Mouse (Mus musculus) hematopoietic multipotent progenitor cell, adult 10-12 weeks (in vitro differentiated cells): ENCODE data around the gene Olfr812. TPM values are rescaled to one million over a fixed set of nuclear protein-coding genes. Genes with fewer than 3 reads are reported as not detected.

Source experiments
- polyA plus RNA-seq: library from polyadenylated mRNA; stranded (reverse); fragments of >175 nt; gene quantifications from 2 replicates; pipeline ENCODE4 v1.2.3, GENCODE M21; 2012; ENCODE audit warnings: low replicate concordance

Olfr812 gene
- not detected in 2 replicates for polyA plus RNA-seq

GRCm38 (mm10) chr10:129845994-129846393 is at the start of gene Olfr812:
TSS of gene Olfr812 (minus strand) at chr10:129846094.

GRCm38 (mm10) chr10:129879751-129880150 is 33.9 kb upstream of the Olfr812 start, which contains the start of gene Olfr814:
TSS of gene Olfr814 (minus strand) at chr10:129879851.

GRCm38 (mm10) chr10:129855067-129855466 is 9.2 kb upstream of the Olfr812 start, which contains the start of gene Olfr813:
TSS of gene Olfr813 (plus strand) at chr10:129855367.

GRCm38 (mm10) chr10:129804296-129804695 is 41.6 kb downstream of the Olfr812 start, which contains the start of gene Olfr811:
TSS of gene Olfr811 (minus strand) at chr10:129804396.

GRCm38 (mm10) chr10:129794817-129795216 is 51.1 kb downstream of the Olfr812 start, which contains the start of gene Olfr810:
TSS of gene Olfr810 (minus strand) at chr10:129794917.

Other genes with a start within 250 kb of the Olfr812 start
- not detected in 2 replicates for gene Olfr796, start 233.5 kb downstream of the Olfr812 start, polyA plus RNA-seq
- gene Olfr798, start 218.2 kb downstream of the Olfr812 start, polyA plus RNA-seq: not detected in 2 replicates
- gene Olfr799, start 208.6 kb downstream of the Olfr812 start, polyA plus RNA-seq: not detected in 2 replicates
- gene Olfr800, start 188.4 kb downstream of the Olfr812 start, polyA plus RNA-seq: not detected in 2 replicates
- not detected in 2 replicates for gene Olfr801, start 172.2 kb downstream of the Olfr812 start, polyA plus RNA-seq
- 0.15 TPM in 1 of 2 replicates, not detected in the other for gene Olfr802, start 157.9 kb downstream of the Olfr812 start, polyA plus RNA-seq
- gene Olfr803, start 151.8 kb downstream of the Olfr812 start, polyA plus RNA-seq: not detected in 2 replicates
- gene Olfr804, start 142.9 kb downstream of the Olfr812 start, polyA plus RNA-seq: not detected in 2 replicates
- not detected in 2 replicates for gene Olfr805, start 116.7 kb downstream of the Olfr812 start, polyA plus RNA-seq
- gene Olfr806, start 104.2 kb downstream of the Olfr812 start, polyA plus RNA-seq: not detected in 2 replicates
- gene Olfr807, start 88.3 kb downstream of the Olfr812 start, polyA plus RNA-seq: not detected in 2 replicates
- gene Olfr808, start 80.6 kb downstream of the Olfr812 start, polyA plus RNA-seq: not detected in 2 replicates
- not detected in 2 replicates for gene Olfr809, start 71.5 kb downstream of the Olfr812 start, polyA plus RNA-seq
- gene Olfr810, start 51.2 kb downstream of the Olfr812 start, polyA plus RNA-seq: not detected in 2 replicates
- gene Olfr811, start 41.7 kb downstream of the Olfr812 start, polyA plus RNA-seq: not detected in 2 replicates
- not detected in 2 replicates for gene Olfr813, start 9.3 kb upstream of the Olfr812 start, polyA plus RNA-seq
- not detected in 2 replicates for gene Olfr814, start 33.8 kb upstream of the Olfr812 start, polyA plus RNA-seq
- gene Olfr815, start 59.8 kb upstream of the Olfr812 start, polyA plus RNA-seq: not detected in 2 replicates
- gene Olfr816, start 69.5 kb upstream of the Olfr812 start, polyA plus RNA-seq: not detected in 2 replicates
- not detected in 2 replicates for gene Olfr818, start 103.0 kb upstream of the Olfr812 start, polyA plus RNA-seq
- gene Olfr819, start 121.2 kb upstream of the Olfr812 start, polyA plus RNA-seq: not detected in 2 replicates
- not detected in 2 replicates for gene Olfr247, start 130.0 kb upstream of the Olfr812 start, polyA plus RNA-seq
- gene Gm10310, start 139.0 kb upstream of the Olfr812 start, polyA plus RNA-seq: not detected in 2 replicates
- not detected in 2 replicates for gene Olfr820, start 166.5 kb upstream of the Olfr812 start, polyA plus RNA-seq
- gene Olfr821, start 184.3 kb upstream of the Olfr812 start, polyA plus RNA-seq: not detected in 2 replicates
- gene Olfr822, start 225.1 kb upstream of the Olfr812 start, polyA plus RNA-seq: not detected in 2 replicates